Mouse (Mus musculus): Measurements from ENCODE around the gene Eif4a3.
A peak's percentile ranks its signal among the peaks of the same experiment; 100 is the strongest.

Eif4a3 gene

GRCm38 (mm10) chr11:119299391-119300245, at the start of gene Eif4a3:
Gene Eif4a3, minus strand, starts transcription at chr11:119300089.
- peak; percentile 86 for DNase-seq

GRCm38 (mm10) chr11:119347125-119347524, 47.2 kb upstream of the Eif4a3 start:
- DNase-seq: no peak

GRCm38 (mm10) chr11:119344865-119345264, 45.0 kb upstream of the Eif4a3 start:
- no peak for DNase-seq

DNA sequence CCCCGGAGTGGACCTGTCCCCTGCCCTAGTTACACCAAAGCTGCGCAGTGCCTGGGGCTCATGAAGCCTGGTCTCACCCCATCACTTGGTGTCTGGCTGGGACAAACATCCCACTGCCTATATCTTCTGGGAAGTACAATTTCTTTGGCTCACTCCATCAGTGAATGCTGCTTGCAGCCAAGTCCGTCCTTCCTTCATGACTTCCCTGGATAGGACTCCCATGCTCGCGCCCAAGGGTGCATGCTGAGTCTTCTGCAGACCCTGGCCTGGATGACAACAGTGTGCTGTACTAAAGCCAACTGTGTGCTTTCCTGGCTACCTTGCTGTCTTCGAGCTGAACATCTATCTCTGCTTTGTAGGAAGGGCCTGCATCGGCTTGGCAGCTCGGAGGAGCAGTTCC, 44.3 kb upstream of the Eif4a3 start:
- DNase-seq: no peak

GRCm38 (mm10) chr11:119339637-119340036, 39.7 kb upstream of the Eif4a3 start:
- peak; percentile 58 for DNase-seq

DNA sequence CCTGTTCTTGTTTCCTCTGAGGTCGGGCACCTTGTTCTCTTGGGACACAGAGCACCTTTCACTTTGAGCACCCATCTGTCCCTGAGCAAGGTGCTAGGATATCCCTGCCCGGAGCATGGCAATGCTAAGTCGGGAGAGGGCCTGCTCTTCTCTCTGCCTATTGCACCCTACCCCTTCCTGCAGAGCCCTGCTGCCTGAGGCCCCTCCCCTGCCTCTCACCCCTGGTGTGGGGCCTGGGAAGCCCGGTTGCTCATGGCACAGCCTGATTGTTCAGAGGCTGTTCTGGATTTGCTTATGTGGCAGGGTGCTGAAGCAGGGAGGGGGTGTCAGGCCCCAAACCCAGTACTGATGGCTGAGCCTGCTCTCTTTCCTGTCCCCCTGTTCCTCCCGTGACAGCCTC, 39.3 kb upstream of the Eif4a3 start:
- DNase-seq: no peak

GRCm38 (mm10) chr11:119338271-119339059, 38.6 kb upstream of the Eif4a3 start:
- DNase-seq: no peak

- DNase-seq: no peak
Observed at GRCm38 (mm10) chr11:119331970-119332369, 32.1 kb upstream of the Eif4a3 start.

GRCm38 (mm10) chr11:119330592-119330991, 30.7 kb upstream of the Eif4a3 start:
- no peak for DNase-seq

DNA sequence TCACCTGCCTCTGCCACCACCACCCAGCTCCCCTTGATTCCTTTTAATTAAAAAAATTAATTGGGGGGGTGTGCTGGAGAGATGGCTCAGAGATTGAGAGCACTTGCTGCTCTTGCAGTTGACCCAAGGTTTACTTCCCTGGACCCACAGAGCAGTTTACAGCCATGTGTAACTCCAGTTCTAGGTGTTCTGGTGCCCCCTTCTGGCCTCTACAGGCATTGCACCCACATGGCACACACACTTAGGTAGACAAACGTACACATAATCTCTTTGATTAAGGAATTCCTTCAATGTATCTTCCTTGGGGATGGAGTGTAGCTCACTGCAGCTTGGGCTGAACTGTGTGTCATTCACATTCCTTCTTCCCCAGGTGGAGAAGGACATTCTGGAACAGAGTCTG, 25.2 kb upstream of the Eif4a3 start:
- no peak for DNase-seq

DNA sequence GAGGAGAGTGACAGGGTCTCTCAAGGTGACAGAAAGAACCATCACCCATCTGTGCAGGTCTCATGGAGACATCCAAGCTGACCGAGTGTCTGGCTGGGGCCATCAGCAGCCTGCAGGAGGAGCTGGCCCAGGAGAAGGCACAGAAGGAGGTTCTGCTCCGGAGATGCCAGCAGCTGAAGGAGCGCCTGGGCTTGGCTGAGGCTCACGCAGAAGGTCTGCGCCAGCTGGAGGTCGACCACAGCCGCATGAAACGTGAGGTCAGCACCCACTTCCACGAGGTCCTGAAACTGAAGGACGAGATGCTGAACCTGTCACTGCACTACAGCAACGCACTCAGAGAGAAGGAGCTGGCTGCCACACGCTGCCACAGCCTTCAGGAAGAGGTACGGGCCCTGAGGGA, 22.6 kb upstream of the Eif4a3 start:
- DNase-seq: no peak

GRCm38 (mm10) chr11:119316720-119317119, 16.8 kb upstream of the Eif4a3 start:
- no peak for DNase-seq

GRCm38 (mm10) chr11:119314252-119314936, 14.5 kb upstream of the Eif4a3 start:
- DNase-seq: peak; percentile 70

DNA sequence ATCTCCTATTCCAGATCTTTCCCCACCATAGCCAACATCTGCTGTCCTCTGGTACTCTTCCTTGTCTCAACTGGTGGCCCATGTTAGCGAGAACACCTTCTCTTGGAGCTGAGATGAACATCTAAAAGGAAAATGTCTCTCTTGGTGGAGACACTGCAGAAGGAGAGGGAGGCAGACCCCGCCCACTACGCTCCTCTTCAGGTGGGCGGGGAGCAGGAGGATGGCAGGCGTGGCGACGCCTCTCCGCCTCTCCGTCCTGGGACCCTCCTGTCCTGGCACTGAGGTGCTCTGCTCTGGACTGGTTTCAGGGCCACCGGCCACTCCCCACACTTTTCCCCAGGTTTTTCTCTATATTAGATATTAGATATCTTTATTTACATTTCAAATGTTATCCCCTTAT, 10.7 kb upstream of the Eif4a3 start:
- DNase-seq: no peak

DNA sequence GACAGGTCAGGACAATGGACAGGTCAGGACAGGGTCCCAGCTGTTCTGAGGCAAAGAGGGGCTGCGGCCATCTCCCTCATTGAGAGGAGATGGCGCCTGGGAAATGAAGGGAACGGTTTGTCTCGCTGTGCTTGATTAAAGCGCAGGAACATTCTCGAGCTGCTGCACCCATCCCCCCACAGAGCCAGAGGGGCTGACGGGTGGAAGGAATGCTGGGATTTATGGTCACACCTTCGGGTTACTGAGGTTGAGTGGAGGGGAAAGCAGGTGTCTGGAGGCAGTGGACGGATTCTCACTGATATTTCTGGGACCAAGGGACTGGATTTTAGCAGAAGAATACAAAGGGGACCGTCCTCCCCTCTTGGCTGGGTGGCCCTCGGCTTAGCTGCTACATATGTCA, 8.0 kb upstream of the Eif4a3 start:
- no peak for DNase-seq

GRCm38 (mm10) chr11:119307658-119307867, 7.7 kb upstream of the Eif4a3 start, which contains the start of gene Card14:
Gene Card14, plus strand, starts transcription at chr11:119307768.
- no peak for DNase-seq

- DNase-seq: peak; percentile 19
Observed at GRCm38 (mm10) chr11:119306762-119307657, 7.1 kb upstream of the Eif4a3 start.

- peak; percentile 37 for DNase-seq
Observed at GRCm38 (mm10) chr11:119304904-119305712, 5.2 kb upstream of the Eif4a3 start.

- no peak for DNase-seq
Observed at GRCm38 (mm10) chr11:119300986-119301385, 1.1 kb upstream of the Eif4a3 start.

DNA sequence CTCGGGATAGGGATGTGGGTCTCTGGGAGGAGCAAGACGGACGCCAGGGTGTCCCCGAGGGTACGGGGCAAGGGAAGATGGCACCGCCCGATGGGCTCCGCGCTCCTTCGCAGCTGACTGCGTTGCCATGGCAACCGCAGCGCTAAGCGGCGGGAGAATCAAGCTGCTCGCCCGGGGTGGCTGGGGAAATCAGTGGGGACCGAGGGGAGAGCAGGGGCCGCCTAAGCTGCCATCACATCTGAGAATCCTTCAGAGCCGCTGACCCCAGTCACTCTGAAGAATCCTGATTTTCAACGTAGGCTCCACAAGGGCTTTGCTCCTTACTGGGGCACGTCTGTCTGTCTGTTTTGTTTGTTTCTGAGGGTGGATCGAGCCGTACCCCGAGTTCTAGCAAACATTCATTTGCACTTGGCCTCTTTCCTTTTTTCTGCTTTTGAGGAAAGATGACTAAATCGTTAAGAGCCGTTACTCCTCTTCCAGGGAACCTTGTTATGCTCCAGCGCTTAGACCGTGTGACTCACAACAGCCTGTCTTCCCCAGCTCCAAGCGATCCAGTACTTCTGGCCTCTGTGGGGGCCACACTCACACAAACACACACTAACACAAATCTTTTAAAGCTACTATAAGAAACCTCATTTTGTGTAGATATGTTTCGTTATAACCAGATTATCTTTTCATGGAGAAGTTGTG, 502 bp upstream of the Eif4a3 start:
- no peak for DNase-seq

DNA sequence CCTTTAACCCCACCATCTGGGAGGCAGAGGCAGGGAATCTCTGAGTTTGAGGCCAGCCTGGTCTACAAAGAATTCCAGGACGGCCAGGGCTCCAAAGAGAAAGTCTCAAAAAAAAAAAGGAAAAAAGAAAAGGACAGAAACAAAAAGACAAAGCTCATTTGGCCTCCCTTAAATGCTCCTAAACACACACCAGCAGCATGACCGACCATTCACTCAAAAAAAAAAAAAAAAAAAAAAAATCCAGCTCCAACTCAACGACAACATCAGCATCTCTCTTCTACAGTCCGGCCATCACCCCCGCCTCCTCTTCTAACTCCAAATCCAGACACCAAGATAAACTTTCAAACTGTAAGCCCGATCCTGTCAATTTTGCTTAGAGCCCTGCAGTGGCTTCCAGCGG, 972 bp downstream of the Eif4a3 start:
- DNase-seq: no peak
